Mouse (Mus musculus): ENCODE measurements around the gene Spaar. TPM values are rescaled to one million over a fixed set of nuclear protein-coding genes. Genes with fewer than 3 reads are reported as not detected.

Gene Spaar
- total RNA-seq, 2 experiments from 2014 or later = 2.0 to 2.3 TPM

Other genes starting within 250 kb of the Spaar start
- not detected for gene Sit1, start 246.3 kb upstream of the Spaar start, total RNA-seq (2021)
- gene Ccdc107, start 237.1 kb upstream of the Spaar start, total RNA-seq (2021) = 10 to 100 TPM; 33.3 to 36.9 TPM
- gene Arhgef39, start 230.3 kb upstream of the Spaar start, total RNA-seq (2021) = 10 to 100 TPM; 14.0 to 15.7 TPM
- under 1 TPM; 0.74 to 0.97 TPM for gene Car9, start 223.1 kb upstream of the Spaar start, total RNA-seq (2021)
- gene Tpm2, start 206.3 kb upstream of the Spaar start, total RNA-seq (2021) = 100 to 1,000 TPM; 104 to 136 TPM
- gene Creb3, start 167.7 kb upstream of the Spaar start, total RNA-seq (2021) = 10 to 100 TPM; 53.2 to 53.4 TPM
- 100 to 1,000 TPM; 184 to 187 TPM for gene Tln1, start 167.3 kb upstream of the Spaar start, total RNA-seq (2021)
- gene Rgp1, start 151.3 kb upstream of the Spaar start, total RNA-seq (2021) = 10 to 100 TPM; 38.6 to 39.1 TPM
- gene Gba2, start 151.2 kb upstream of the Spaar start, total RNA-seq (2021) = 10 to 100 TPM; 17.7 to 17.8 TPM
- gene Msmp, start 145.5 kb upstream of the Spaar start, total RNA-seq (2021) = under 1 TPM in 1 of 2 experiments, not detected in 1; 0.52 TPM
- gene Npr2, start 98.1 kb upstream of the Spaar start, total RNA-seq (2021) = 10 to 100 TPM; 35.1 to 35.8 TPM
- gene Spag8, start 76.4 kb upstream of the Spaar start, total RNA-seq (2021) = under 1 TPM in 1 of 2 experiments, not detected in 1; 0.32 TPM
- gene Hint2, start 73.6 kb upstream of the Spaar start, total RNA-seq (2021) = 10 to 100 TPM; 92.2 to 98.4 TPM
- gene Tmem8b, start 61.1 kb upstream of the Spaar start, total RNA-seq (2021) = 10 to 100 TPM; 15.4 to 17.9 TPM
- gene Fam221b, start 60.9 kb upstream of the Spaar start, total RNA-seq (2021) = under 1 TPM in 1 of 2 experiments, not detected in 1; 0.23 TPM
- not detected for gene Olfr70, start 29.2 kb upstream of the Spaar start, total RNA-seq (2021)
- gene Olfr71, start 19.8 kb upstream of the Spaar start, total RNA-seq (2021) = not detected
- 1 to 10 TPM; 3.2 to 3.4 TPM for gene Hrct1, start 2.8 kb upstream of the Spaar start, total RNA-seq (2021)
- gene Olfr159, start 41.0 kb downstream of the Spaar start, total RNA-seq (2021) = not detected
- gene Olfr156, start 93.9 kb downstream of the Spaar start, total RNA-seq (2021) = not detected
- gene Olfr157, start 110.2 kb downstream of the Spaar start, total RNA-seq (2021) = not detected
- not detected for gene Olfr155, start 121.5 kb downstream of the Spaar start, total RNA-seq (2021)
- gene Reck, start 145.5 kb downstream of the Spaar start, total RNA-seq (2021) = 10 to 100 TPM; 11.7 to 11.9 TPM
- 10 to 100 TPM; 31.0 to 32.9 TPM for gene Glipr2, start 227.4 kb downstream of the Spaar start, total RNA-seq (2021)